Mouse (Mus musculus) large intestine, adult 2 months (tissue): ENCODE measurements around the gene Pnma1. TPM values are rescaled to one million over a fixed set of nuclear protein-coding genes. Genes with fewer than 3 reads are reported as not detected.

Experiments
- DNase-seq: peaks from one replicate; pipeline ENCODE4 v3.0.0-alpha.2; 2012; ENCODE audit warnings: low read depth, low spot score
- WGBS: fragments of 180-500 bp; shearing (Covaris S2); methylation state at CpG from one replicate; pipeline ENCODE4 v1.1.7; 2018; 5-methylcytosine and 5-hydroxymethylcytosine counted together
- polyA plus RNA-seq: library from polyadenylated mRNA; depleted of rRNA; stranded (reverse); fragments of >200 nt; gene quantifications from 2 replicates; pipeline ENCODE4 v1.2.3, GENCODE M21; 2012

Pnma1 gene
- polyA plus RNA-seq, 1 experiment: 0.22 TPM

DNA sequence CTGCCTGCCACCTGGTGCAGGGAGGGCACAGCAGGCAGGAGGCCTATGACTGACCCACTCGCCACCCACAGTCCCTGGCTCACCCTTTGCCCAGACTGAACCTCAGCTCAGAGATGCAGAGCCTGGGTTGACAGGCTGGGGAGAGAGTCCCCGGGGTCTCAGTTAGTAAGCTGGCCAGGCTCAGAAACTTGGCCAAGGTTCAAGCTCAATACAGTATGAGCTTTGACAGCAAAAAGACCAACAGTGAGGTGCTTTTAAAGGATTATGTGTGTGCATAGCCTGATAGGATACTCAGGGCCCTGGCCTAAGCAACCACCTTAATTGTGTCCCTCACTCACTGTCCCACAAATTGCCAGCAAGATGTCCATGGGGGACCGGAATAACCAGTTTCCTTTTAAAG lies 31.8 kb upstream of the Pnma1 start:
- no peak for DNase-seq
- 30% methylated on average over 3 of the region's 3 CpGs for WGBS

GRCm38 (mm10) chr12:84178652-84179445 lies 30.6 kb upstream of the Pnma1 start:
- DNase-seq: no peak
- WGBS: 27% methylated on average over 10 of the region's 10 CpGs

DNA sequence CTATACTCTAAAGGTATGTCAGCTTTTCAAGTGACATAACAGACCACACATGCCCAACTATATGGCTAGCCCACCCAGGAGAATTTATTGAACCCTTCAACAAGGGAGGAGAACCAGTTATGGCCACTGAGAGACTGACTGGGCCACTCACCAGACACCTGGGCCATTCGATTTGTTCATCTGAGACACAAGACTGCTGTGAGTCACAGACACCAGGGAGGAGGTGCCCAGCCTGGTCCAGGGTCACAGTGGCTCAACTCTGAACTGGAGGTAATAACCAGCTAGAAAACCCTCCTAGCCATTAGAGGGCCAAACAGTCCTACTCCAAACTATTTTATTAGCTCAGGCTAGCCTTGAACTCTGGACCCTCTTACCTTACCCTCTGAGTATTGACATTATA lies 29.8 kb upstream of the Pnma1 start:
- no peak for DNase-seq
- 34% methylated on average over 1 of the region's 1 CpGs for WGBS

DNA sequence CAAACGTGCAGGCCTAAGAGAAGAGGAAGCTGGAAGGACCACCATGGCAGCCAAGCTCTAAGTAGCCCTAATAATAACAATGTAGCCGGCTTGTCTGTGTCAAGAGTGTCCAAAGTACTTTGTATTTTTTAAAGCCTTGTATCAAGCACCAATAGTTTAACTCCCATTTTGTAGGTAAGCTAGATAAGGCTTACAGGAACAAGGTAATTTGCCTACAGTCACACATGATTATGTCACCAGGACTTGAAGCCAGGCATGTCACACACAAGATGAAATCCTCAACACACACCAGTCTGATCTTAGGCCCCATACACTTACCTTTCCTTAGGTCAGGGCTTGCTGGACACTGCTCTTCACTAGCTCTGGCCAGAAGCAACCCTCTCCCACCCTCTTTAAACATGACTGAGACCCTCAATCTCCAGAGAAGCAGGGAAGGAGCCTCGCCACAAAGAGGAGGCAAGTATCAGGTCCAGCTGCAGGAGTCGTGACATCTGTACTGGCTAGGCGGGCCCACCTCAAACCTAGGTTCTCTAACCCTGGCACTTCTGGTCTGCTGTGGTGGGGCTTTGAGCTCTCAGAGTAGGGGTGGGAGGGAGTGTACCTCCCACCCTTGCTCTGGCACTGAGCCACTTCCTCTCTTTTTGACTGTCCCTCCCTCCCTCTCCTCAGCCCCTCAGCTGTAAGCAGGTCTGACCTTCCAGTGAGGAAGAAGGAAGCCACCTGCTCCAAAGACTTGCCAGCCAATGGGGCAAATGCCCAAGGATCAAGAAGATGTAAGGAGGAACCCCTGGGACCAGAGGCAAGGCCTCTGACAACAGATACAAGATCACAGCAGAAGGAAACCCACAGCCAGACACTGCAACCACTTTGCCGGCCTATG lies 28.8 kb upstream of the Pnma1 start:
- DNase-seq: no peak
- WGBS: 50% methylated on average over 6 of the region's 6 CpGs

GRCm38 (mm10) chr12:84176126-84176769 lies 28.0 kb upstream of the Pnma1 start:
- 10% methylated on average over 13 of the region's 13 CpGs for WGBS

DNA sequence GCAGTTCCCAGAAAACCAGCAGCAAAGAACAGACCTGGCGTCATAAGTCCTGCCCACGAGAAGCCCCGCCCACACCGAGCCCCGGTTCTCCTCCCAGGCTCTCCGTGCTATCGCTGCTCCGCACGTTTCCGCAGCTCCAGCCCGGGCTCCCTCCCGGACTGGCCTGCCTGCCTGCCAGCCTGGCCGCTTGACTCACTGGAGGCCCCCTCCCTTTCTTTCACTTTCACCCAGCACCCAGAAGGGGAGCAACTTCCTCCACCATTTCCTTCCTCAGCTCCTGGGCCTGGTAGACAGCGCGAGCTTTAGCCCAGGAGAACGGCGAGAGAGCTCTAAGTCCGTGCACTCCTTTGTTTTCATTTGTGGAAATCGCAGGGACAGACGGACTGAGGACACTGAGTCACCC lies 27.4 kb upstream of the Pnma1 start:
- WGBS: under 1% methylated on average over 20 of the region's 20 CpGs

More at GRCm38 (mm10) chr12:84176126-84176769, 28.0 kb upstream of the Pnma1 start:
- DNase-seq: no peak

GRCm38 (mm10) chr12:84174871-84175270 lies 26.6 kb upstream of the Pnma1 start:
- WGBS: 15% methylated on average over 6 of the region's 6 CpGs
- peak; percentile 97 for DNase-seq

More for the DNA sequence above, 27.4 kb upstream of the Pnma1 start:
- DNase-seq: no peak

GRCm38 (mm10) chr12:84174190-84174811 lies 26.0 kb upstream of the Pnma1 start:
- no peak for DNase-seq
- 17% methylated on average over 9 of the region's 9 CpGs for WGBS

- WGBS: 61% methylated on average over 13 of the region's 13 CpGs
Measured at GRCm38 (mm10) chr12:84173309-84173915, 25.1 kb upstream of the Pnma1 start.

DNA sequence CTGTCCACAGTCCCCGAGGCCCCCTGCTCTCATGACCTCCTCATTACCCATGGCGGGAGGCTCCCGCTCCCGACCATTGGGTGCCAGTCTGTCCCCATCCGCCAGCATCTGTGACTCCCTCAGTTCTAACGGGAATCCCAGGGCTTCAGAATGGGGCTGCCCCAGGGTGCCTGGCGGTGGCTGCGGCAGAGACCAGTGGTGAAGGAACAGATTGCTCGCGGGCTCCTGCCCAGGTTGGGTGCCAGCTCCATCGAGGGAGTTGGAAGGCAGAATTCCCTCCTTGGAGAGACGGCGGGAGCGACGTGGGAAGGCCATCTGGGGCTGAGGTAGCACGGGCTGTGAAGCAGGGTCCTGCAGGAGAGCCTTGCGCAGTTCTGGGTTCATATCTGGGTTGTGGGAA lies 24.6 kb upstream of the Pnma1 start:
- whole genome bisulfite sequencing: 88% methylated on average over 17 of the region's 17 CpGs
- no peak for DNase-seq

More at GRCm38 (mm10) chr12:84173309-84173915, 25.1 kb upstream of the Pnma1 start:
- no peak for DNase-seq

DNA sequence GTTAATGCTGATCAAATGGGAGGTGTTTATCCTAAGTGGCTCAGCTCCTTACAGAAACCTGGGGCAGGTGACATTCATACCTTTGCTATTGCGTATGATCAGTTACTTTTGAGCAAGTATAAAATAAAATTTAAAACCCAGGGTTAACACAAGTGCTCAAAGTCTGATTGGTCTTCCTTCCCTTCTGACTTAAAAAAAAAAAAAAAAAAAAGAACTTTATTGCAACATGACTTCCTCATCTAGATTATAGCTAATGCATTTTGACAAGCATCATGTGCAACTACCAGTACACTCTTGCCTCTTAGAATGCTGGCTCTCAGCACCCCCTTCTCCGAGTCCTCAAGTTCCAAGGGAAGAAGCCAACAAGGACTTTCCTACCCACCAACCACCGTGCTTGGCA lies 23.9 kb upstream of the Pnma1 start:
- WGBS: 87% methylated on average over 3 of the region's 3 CpGs
- DNase-seq: no peak

- DNase-seq: no peak
- 77% methylated on average over 10 of the region's 10 CpGs for WGBS
Measured at GRCm38 (mm10) chr12:84170610-84171009, 22.3 kb upstream of the Pnma1 start.

- WGBS: 49% methylated on average over 8 of the region's 8 CpGs
- no peak for DNase-seq
Measured at GRCm38 (mm10) chr12:84165631-84166373, 17.5 kb upstream of the Pnma1 start.

- no peak for DNase-seq
- WGBS: 78% methylated on average over 11 of the region's 11 CpGs
Measured at GRCm38 (mm10) chr12:84163586-84164110, 15.4 kb upstream of the Pnma1 start.

- 61% methylated on average over 9 of the region's 9 CpGs for WGBS
Measured at GRCm38 (mm10) chr12:84163133-84163532, 14.8 kb upstream of the Pnma1 start.

GRCm38 (mm10) chr12:84161616-84162433 lies 13.5 kb upstream of the Pnma1 start:
- DNase-seq: no peak
- 76% methylated on average over 14 of the region's 14 CpGs for WGBS

More at GRCm38 (mm10) chr12:84163133-84163532, 14.8 kb upstream of the Pnma1 start:
- DNase-seq: no peak

DNA sequence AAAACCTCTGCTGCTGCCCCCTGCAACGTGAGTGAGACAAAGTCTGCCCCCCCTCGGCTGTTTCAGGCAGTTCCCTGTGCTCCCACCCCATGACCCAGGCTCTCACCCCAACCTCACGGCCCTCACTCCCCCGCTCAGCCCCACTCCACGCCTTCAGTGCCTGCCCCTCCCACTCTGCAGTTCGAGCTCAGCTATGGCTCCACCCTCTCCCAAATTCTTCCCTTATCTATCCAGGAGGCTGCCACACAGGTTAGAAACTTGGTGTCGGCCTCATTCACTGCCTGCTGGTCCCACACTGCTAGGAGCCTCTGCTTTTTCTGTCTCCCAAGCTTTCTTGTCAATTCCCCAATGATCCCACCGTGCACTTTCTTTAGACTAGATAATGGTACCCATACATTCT lies 12.8 kb upstream of the Pnma1 start:
- WGBS: 63% methylated on average over 8 of the region's 8 CpGs

More for the DNA sequence above, 12.8 kb upstream of the Pnma1 start:
- DNase-seq: no peak
